Mouse (Mus musculus): ENCODE data around the gene Gm49388.
"Not testable (repeated sequence)": the region's sequence is repeated elsewhere in the genome, so short reads cannot be mapped to it uniquely, and the experiment has no call there.

The Gm49388 gene

GRCm38 (mm10) chr7:127837473-127837872, 52.1 kb downstream of the Gm49388 start:
- in situ Hi-C loops (cut with MboI; ENCODE audit: low sequenced_read_pairs), result no loop called here

GRCm38 (mm10) chr7:127837878-127838277, 52.5 kb downstream of the Gm49388 start:
- in situ Hi-C loops (cut with MboI; ENCODE audit: low sequenced_read_pairs), result not testable (repeated sequence)

GRCm38 (mm10) chr7:127840031-127840430, 54.6 kb downstream of the Gm49388 start:
- in situ Hi-C loops (cut with MboI; ENCODE audit: low sequenced_read_pairs), result not testable (repeated sequence)

- in situ Hi-C loops (cut with MboI; ENCODE audit: low sequenced_read_pairs), result no loop called here
These were observed 55.5 kb downstream of the Gm49388 start for GRCm38 (mm10) chr7:127840886-127841285.

- in situ Hi-C loops (cut with MboI; ENCODE audit: low sequenced_read_pairs), result no loop called here
These were observed 56.1 kb downstream of the Gm49388 start for GRCm38 (mm10) chr7:127841340-127842000.

GRCm38 (mm10) chr7:127842001-127842718, 56.8 kb downstream of the Gm49388 start:
- in situ Hi-C loops (cut with MboI; ENCODE audit: low sequenced_read_pairs), result no loop called here

- in situ Hi-C loops (cut with MboI; ENCODE audit: low sequenced_read_pairs), result no loop called here
These were observed 64.8 kb downstream of the Gm49388 start for GRCm38 (mm10) chr7:127849973-127850875.

- in situ Hi-C loops (cut with MboI; ENCODE audit: low sequenced_read_pairs), result no loop called here
These were observed 65.5 kb downstream of the Gm49388 start for GRCm38 (mm10) chr7:127850906-127851305.

All from CH12F3 (cell line).